ENCODE assay signal across 9 mouse cellular contexts in the genomic region with DNA sequence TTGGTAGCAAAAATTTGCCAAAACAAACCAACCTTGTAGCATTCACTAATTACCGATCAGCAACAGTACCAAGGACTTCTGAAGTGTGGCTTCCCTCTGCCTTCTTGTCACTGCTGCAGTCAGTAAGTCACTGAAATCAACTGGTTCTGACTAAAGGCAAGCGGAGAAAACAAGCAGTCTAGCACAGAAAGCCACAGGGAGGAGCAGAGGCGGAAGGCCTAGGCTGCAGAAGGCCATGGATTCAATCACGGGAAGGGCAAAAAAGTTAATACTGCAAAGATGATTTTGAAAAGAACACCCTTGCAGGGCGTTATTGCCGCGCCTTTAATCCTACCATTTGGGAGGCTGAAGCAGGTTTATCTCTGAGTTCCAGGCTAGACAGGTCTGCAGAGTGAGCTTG. TPM values are rescaled to one million over a fixed set of nuclear protein-coding genes. Genes with fewer than 3 reads are reported as not detected.
DNase-seq lines count a peak whose midpoint lies in the region; ATAC-seq and TF ChIP-seq lines count a peak whose summit lies in the region.
"Had no signal": no experiment of that assay in that cellular context is flagged by ENCODE, and none has a peak within 500 bp of the region (broad histone marks: within the 10 kb centered on the region; RNA-seq: fewer than 3 reads in every experiment).

No protein-coding gene starts in this region.

- H3K4me2 ChIP-seq in kidney, embryonic 14.5 days (replicated peaks; ENCODE audit: low read depth, low read length), result peak overlapping the region; percentile 91
- peak overlapping the region; percentile 88 for H3K4me2 ChIP-seq in hindbrain, embryonic 14.5 days (replicated peaks)
- peak overlapping the region; percentile 98 for H3K4me2 ChIP-seq in midbrain, embryonic 13.5 days (replicated peaks)

- no peak overlapping the region for H3K27ac ChIP-seq in kidney, embryonic 14.5 days (ENCODE audit: low read depth, low read length)
- no peak overlapping the region for H3K27ac ChIP-seq in hindbrain, embryonic 14.5 days
- no peak overlapping the region for H3K27ac ChIP-seq in midbrain, embryonic 13.5 days

- no peaks in the 10 kb centered on the region for H3K27me3 ChIP-seq in kidney, embryonic 14.5 days (ENCODE audit: control insufficient read depth, insufficient read depth, low read length)
- H3K27me3 ChIP-seq in G1E (ENCODE audit: insufficient read depth, low read length), result no peaks in the 10 kb centered on the region
- no peaks in the 10 kb centered on the region for H3K27me3 ChIP-seq in hindbrain, embryonic 14.5 days (ENCODE audit: control insufficient read depth, insufficient read depth, low read length)
- H3K27me3 ChIP-seq in midbrain, embryonic 13.5 days, result no peaks in the 10 kb centered on the region

- H3K9me3 ChIP-seq in kidney, embryonic 14.5 days (ENCODE audit: control insufficient read depth, low read length), result no peaks in the 10 kb centered on the region
- no peaks in the 10 kb centered on the region for H3K9me3 ChIP-seq in G1E (replicated peaks)
- no peaks in the 10 kb centered on the region for H3K9me3 ChIP-seq in hindbrain, embryonic 14.5 days (ENCODE audit: control insufficient read depth, low read length)
- no peaks in the 10 kb centered on the region for H3K9me3 ChIP-seq in midbrain, embryonic 13.5 days

- peaks cover 23% of the 10 kb centered on the region for H3K36me3 ChIP-seq in kidney, embryonic 14.5 days (ENCODE audit: control insufficient read depth, insufficient read depth, low read length)
- H3K36me3 ChIP-seq in G1E (replicated peaks), result peaks cover 66% of the 10 kb centered on the region
- peaks cover 21% of the 10 kb centered on the region for H3K36me3 ChIP-seq in hindbrain, embryonic 14.5 days (replicated peaks; ENCODE audit: control insufficient read depth, insufficient read depth)
- H3K36me3 ChIP-seq in midbrain, embryonic 13.5 days, result peaks cover 21% of the 10 kb centered on the region

- ATAC-seq in kidney, embryonic 14.5 days (ENCODE audit: low FRiP score, low TSS enrichment), result no peak
- ATAC-seq in G1E (ENCODE audit: extremely low read depth, insufficient number of reproducible peaks, low FRiP score, poor library complexity, severe bottlenecking), result no peak
- ATAC-seq in hindbrain, embryonic 14.5 days (ENCODE audit: low FRiP score), result no peak
- no peak for ATAC-seq in midbrain, embryonic 13.5 days
- no peak for ATAC-seq in CD4-positive, CD25-positive, alpha-beta regulatory T cell, adult 4 months

- H3K9ac ChIP-seq in kidney, embryonic 14.5 days (ENCODE audit: low read depth, low read length), result no peak overlapping the region
- no peak overlapping the region for H3K9ac ChIP-seq in hindbrain, embryonic 14.5 days
- no peak overlapping the region for H3K9ac ChIP-seq in midbrain, embryonic 13.5 days (replicated peaks)

- 88% methylated on average over 7 of the region's 7 CpGs for WGBS in kidney, embryonic 14.5 days
- WGBS in hindbrain, embryonic 14.5 days, result 93% methylated on average over 7 of the region's 7 CpGs
- 91% methylated on average over 7 of the region's 7 CpGs for WGBS in midbrain, embryonic 13.5 days

- no peak for DNase-seq in kidney, postnatal 14 days
- no peak for DNase-seq in G1E (ENCODE audit: low spot score)
- DNase-seq in hindbrain, embryonic 14.5 days (ENCODE audit: low spot score), result no peak
- no peak for DNase-seq in adrenal gland, postnatal 4 days (ENCODE audit: low spot score in 2 of 2)
- no peak for DNase-seq in embryo, embryonic 10 days (ENCODE audit: low spot score)
- DNase-seq: right cerebral cortex, postnatal 14 days had no signal

- no peak for TF ChIP-seq CTCF in G1E (IDR thresholded peaks at IDR 0.05; ENCODE audit: low read depth, low read length)

- peaks cover 15% of the 10 kb centered on the region for H3K4me1 ChIP-seq in kidney, embryonic 14.5 days (ENCODE audit: control insufficient read depth, insufficient read depth, low read length)
- peaks cover 47% of the 10 kb centered on the region for H3K4me1 ChIP-seq in G1E (ENCODE audit: insufficient read depth, low read depth, low read length)
- H3K4me1 ChIP-seq in hindbrain, embryonic 14.5 days (replicated peaks; ENCODE audit: control insufficient read depth, insufficient read depth, low read length), result peaks cover 17% of the 10 kb centered on the region
- H3K4me1 ChIP-seq in midbrain, embryonic 13.5 days (replicated peaks), result peaks cover 26% of the 10 kb centered on the region

- H3K4me3 ChIP-seq in kidney, embryonic 14.5 days (ENCODE audit: low read length), result peak overlapping the region; percentile 73; the same call in 1 of the 2 replicates
- peak overlapping the region; percentile 92 for H3K4me3 ChIP-seq in G1E (ENCODE audit: low read depth, low read length)
- H3K4me3 ChIP-seq in hindbrain, embryonic 14.5 days (replicated peaks; ENCODE audit: low read length), result no peak overlapping the region
- H3K4me3 ChIP-seq in midbrain, embryonic 13.5 days (replicated peaks), result 0 out of 2 replicates have a peak overlapping the region, but pooled peaks have one; percentile 75

RNA-seq across cellular contexts. Expression of a gene that starts 2.1 kb away (rescaled TPM):
- polyA plus RNA-seq in kidney, embryonic 14.5 days (2014; fragmentation: Nextera tagmentation; extraction: Ambion mirVana), result 262 and 292 TPM in 2 replicates
- 133 and 158 TPM in 2 replicates for total RNA-seq in G1E (2014; fragmentation: Nextera tagmentation)
- 432 and 545 TPM in 2 replicates for total RNA-seq in G1E (2017)
- 1,504 and 2,083 TPM in 2 replicates for polyA plus RNA-seq in G1E (2012)
- polyA plus RNA-seq in hindbrain, embryonic 14.5 days (2014; fragmentation: Nextera tagmentation; extraction: Ambion mirVana), result 208 and 216 TPM in 2 replicates
- 198 and 207 TPM in 2 replicates for polyA plus RNA-seq in midbrain, embryonic 13.5 days (2015; fragmentation: Nextera tagmentation; extraction: Ambion mirVana)
- total RNA-seq in adrenal gland, postnatal 4 days (2021), result 100 to 1,000 TPM; 199 to 214 TPM
- polyA plus RNA-seq in CD4-positive, CD25-positive, alpha-beta regulatory T cell, adult 4 months (2017; shearing (Covaris generic)), result 10 to 100 TPM; 28.5 to 80.4 TPM

RNA-seq across cellular contexts. Expression of a gene that starts 27.3 kb away (rescaled TPM):
- 28.7 and 33.0 TPM in 2 replicates for polyA plus RNA-seq in kidney, embryonic 14.5 days (2014; fragmentation: Nextera tagmentation; extraction: Ambion mirVana)
- total RNA-seq in G1E (2014; fragmentation: Nextera tagmentation), result 18.6 and 19.3 TPM in 2 replicates
- 27.4 and 38.5 TPM in 2 replicates for total RNA-seq in G1E (2017)
- polyA plus RNA-seq in G1E (2012), result 12.0 and 12.2 TPM in 2 replicates
- polyA plus RNA-seq in hindbrain, embryonic 14.5 days (2014; fragmentation: Nextera tagmentation; extraction: Ambion mirVana), result 23.2 and 24.3 TPM in 2 replicates
- 26.5 and 29.6 TPM in 2 replicates for polyA plus RNA-seq in midbrain, embryonic 13.5 days (2015; fragmentation: Nextera tagmentation; extraction: Ambion mirVana)
- 10 to 100 TPM; 16.6 to 19.2 TPM for total RNA-seq in adrenal gland, postnatal 4 days (2021)
- 10 to 100 TPM; 12.7 to 20.8 TPM for polyA plus RNA-seq in CD4-positive, CD25-positive, alpha-beta regulatory T cell, adult 4 months (2017; shearing (Covaris generic))
